Mouse (Mus musculus) erythroblast, embryonic 14.5 days (primary cell): ENCODE results near the gene Fhad1.

Source experiments
- GATA1 ChIP-seq: IDR thresholded peaks from 2 replicates; pipeline ENCODE4 v1.6.1; 2012; ENCODE audit warnings: low read length, inconsistent platforms, mixed read lengths
- TAL1 ChIP-seq: IDR thresholded peaks from 3 replicates; pipeline ENCODE4 v1.6.1; 2012; ENCODE audit warnings: low read length, inconsistent platforms, mixed read lengths

DNA sequence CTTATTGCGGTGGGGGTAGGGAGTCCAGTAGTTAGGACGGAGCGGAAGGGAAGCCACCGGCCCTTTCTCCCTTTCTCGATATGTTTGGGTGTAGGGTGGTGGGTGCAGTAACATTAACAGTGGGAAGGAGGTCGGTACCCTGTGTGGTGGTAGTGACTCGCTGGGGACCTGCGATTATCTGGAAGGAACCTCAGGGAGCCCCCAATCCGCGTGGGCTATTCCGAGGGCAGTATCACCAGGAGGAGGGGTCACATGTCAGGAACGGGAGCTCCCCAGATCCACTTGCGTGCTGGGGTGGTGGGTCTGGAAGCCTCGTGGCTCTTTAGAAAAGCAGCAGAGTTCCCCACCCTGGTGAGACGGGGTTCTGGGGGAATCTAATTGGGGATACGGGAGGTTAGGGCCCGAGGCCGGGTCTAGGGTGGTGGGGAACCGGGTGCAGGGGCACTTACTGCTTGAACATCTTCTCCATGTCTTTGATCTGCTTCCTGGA lies 140.7 kb downstream of the Fhad1 start:
- TF ChIP-seq GATA1, result no peak
- TF ChIP-seq TAL1, result no peak
